Mouse (Mus musculus) brain, embryonic 14.5 days (tissue): ENCODE measurements around the gene Plekho2. TPM values are rescaled to one million over a fixed set of nuclear protein-coding genes. Genes with fewer than 3 reads are reported as not detected.
A peak's percentile ranks its signal among the peaks of the same experiment; 100 is the strongest.

Experiments used
- DNase-seq: peaks from one replicate; pipeline ENCODE4 v3.0.0-alpha.2; 2011; ENCODE audit warnings: low read depth
- CTCF ChIP-seq: fragments of 200-500 bp; IDR thresholded peaks from 2 replicates; pipeline ENCODE4 v1.5.1; 2012; ENCODE audit warnings: inconsistent platforms, mild to moderate bottlenecking, moderate library complexity, borderline replicate concordance; ENCODE audit not compliant: insufficient read depth, insufficient read length; ENCODE audit errors: extremely low read depth
- POLR2A ChIP-seq: fragments of 200-500 bp; IDR thresholded peaks from 2 replicates; pipeline ENCODE4 v1.6.1; 2012; ENCODE audit warnings: mild to moderate bottlenecking, inconsistent platforms, borderline replicate concordance; ENCODE audit not compliant: poor library complexity, insufficient read depth, insufficient read length, severe bottlenecking; ENCODE audit errors: extremely low read depth
- polyA plus RNA-seq: library from polyadenylated mRNA; depleted of rRNA; stranded (reverse); fragments of >200 nt; gene quantifications from 2 replicates; pipeline ENCODE4 v1.2.3, GENCODE M21; 2012

The Plekho2 gene
- polyA plus RNA-seq, 1 experiment: 5.9 TPM

- DNase-seq: no peak
- TF ChIP-seq POLR2A: no peak
These were observed 43.9 kb downstream of the Plekho2 start for GRCm38 (mm10) chr9:65535789-65536469.

DNA sequence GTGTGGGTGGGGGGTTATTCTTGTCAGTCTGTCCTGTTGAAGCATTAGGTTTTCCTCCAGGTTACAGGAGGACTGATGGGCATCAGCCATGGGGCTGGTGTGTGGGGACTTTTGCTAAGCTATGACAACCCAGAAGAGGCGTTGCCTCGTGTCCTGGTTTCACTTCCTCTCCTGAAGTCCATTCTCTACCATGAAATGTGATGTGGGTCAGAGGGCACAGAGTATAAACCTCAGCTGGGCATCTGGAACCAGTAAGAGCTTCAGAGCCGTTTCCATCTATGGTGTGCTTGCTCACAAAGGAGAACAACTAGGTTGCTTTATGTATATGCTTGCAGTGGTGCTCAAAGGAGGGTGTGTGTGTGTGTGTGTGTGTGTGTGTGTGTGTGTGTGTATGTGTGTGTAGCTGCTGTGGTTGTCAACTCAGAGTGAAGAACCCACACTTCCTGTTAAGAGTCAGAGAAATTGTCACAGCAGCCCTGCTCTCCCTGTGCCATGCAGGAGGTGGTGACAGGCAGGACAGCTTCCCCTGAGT is 44.6 kb downstream of the Plekho2 start:
- no peak for TF ChIP-seq CTCF
- no peak for TF ChIP-seq POLR2A
- no peak for DNase-seq

DNA sequence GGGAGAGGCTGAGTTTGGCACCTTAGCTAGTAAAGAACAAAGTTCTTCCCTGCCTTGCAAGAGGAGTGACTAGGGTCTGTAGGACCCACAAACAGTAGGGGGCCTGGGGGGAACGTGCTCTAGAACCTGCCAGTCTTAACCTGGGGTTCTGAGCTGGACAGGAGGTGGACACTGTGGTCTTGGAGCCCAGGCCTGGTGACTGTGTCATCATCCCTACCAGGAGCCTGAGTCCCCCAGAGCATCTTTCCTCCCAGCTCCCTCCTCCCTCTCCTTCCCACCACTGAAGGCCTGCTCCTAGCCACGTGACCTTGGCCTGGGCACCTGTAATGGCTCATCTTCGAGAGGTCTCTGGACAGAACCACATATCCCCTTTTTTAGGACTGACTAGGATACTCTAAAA is 45.7 kb downstream of the Plekho2 start:
- no peak for DNase-seq
- no peak for TF ChIP-seq CTCF
- no peak for TF ChIP-seq POLR2A

DNA sequence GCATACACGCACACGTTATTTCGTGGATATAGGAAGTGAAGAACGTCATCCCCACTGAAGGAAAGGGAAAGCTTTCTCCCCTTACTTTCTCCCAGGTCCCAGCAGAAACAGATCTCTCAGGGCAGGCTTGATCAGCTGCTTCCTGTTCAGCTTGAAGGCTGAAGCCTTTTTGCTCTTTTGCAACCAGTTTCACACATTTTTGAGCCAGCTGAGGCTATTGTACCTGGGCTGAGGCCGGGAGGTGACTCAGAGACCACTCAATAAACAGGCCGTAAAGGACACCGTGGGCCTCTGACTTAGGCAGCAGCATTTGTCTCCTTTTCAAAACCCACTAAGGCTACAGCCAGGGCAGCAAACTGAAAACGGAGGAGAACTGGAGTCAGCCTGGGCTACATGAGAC is 46.9 kb downstream of the Plekho2 start:
- no peak for DNase-seq
- TF ChIP-seq POLR2A (no peak), CTCF (no peak)

DNA sequence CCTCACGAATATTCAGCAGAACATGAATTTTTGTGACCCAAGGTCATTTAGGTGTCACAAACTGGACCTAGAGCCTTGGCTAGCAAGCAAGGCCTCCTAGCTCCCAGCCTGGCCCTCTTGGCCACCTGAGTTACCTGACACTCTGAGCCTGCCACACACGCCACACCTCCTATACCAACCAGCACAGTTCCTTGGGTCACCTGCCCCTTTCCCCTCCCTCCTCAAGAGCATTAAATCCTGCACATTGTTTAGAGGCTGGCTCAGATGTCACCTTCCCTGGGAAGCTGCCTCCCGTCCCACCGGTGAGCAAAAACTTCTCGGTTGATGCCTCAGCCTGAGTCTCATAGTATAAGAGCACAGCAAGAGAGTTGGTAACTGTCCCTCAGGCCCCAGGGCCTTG is 48.6 kb downstream of the Plekho2 start:
- TF ChIP-seq POLR2A (no peak), CTCF (no peak)
- no peak for DNase-seq

DNA sequence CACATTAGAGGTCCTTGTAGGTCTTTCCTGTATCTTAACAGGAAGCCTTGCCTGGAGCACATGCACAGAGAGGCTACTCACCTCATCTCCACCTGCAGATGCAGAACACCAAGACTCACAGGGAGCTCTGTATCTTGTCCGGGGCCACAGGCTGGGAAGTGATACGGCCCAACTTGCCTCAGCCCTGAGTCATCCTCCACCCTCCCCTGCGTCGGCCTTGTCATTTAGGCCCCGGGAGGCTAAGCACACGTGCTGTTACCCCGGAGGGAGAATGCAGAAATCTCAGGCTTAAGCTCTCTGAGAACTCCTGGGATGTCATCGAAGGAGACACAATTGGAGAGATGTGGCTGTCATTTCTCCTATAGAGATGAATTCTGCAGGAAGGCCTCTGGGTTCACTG is 50.2 kb downstream of the Plekho2 start:
- no peak for DNase-seq
- no peak for TF ChIP-seq CTCF
- TF ChIP-seq POLR2A: no peak

- no peak for DNase-seq
- TF ChIP-seq CTCF: no peak
- TF ChIP-seq POLR2A: no peak
These were observed 51.3 kb downstream of the Plekho2 start for GRCm38 (mm10) chr9:65528417-65529038.

DNA sequence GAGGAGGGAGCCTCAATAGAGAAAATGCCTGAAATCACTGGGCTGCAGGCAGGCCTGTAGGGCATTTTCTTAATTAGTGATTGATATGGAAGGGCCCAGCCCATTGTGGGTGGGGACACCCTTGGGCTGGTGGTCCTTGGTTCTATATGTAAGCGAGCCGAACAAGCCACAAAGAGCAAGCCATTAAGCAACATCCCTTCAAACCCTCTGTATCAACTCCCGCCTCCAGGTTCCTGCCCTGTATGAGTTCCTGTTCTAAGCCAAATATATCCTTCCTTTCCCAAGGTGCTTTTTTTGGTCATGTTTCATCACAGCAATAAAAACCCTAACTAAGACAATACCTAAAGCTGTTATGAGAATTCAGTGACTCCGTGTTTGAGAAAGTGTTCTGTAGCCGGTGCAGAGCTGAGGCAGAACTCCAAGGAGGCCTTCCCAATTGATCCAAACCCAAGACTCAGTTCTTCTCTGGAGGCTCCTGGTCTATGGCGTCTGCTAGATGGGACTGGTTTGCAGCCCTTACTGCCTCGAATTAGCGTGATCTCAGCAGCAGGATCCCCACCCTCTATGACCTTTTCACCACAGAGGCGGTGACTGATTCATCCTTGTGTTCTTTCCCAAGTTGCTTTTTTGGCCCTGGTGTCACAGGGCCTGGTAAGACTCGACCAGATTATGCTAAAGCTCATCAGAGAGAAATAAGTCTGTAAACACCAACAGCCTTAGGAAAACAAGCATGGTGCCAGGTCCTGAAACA is 54.2 kb downstream of the Plekho2 start:
- no peak for TF ChIP-seq CTCF
- no peak for TF ChIP-seq POLR2A
- DNase-seq: no peak

GRCm38 (mm10) chr9:65523611-65524364 is 56.1 kb downstream of the Plekho2 start:
- peak; percentile 92 for DNase-seq
- TF ChIP-seq POLR2A (no peak), CTCF (peak; percentile 88)

DNA sequence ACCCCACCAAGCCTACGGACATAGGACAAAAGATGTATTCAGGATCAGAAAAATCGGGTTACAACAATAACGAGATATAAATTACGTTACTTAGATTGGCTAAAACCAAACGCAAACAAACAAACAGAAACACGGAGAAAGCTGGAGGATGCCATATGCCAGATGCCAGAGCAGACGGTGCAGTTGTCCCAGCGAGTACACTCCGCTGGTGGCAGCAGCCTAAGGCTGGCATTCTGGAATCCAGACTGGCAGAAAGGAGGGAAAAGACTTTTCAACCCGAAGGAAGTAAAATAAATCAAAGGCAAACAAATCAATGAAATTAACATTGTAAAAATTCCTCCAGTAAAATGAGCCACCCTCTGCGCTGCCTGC is 59.3 kb downstream of the Plekho2 start:
- TF ChIP-seq CTCF (no peak), POLR2A (no peak)
- DNase-seq: peak; percentile 74
